Mouse (Mus musculus): Measurements from ENCODE around the gene Plxnc1. TPM values are rescaled to one million over a fixed set of nuclear protein-coding genes. Genes with fewer than 3 reads are reported as not detected.

Plxnc1 gene
- total and polyA plus RNA-seq, 2 experiments = 2.7 to 13.9 TPM

DNA sequence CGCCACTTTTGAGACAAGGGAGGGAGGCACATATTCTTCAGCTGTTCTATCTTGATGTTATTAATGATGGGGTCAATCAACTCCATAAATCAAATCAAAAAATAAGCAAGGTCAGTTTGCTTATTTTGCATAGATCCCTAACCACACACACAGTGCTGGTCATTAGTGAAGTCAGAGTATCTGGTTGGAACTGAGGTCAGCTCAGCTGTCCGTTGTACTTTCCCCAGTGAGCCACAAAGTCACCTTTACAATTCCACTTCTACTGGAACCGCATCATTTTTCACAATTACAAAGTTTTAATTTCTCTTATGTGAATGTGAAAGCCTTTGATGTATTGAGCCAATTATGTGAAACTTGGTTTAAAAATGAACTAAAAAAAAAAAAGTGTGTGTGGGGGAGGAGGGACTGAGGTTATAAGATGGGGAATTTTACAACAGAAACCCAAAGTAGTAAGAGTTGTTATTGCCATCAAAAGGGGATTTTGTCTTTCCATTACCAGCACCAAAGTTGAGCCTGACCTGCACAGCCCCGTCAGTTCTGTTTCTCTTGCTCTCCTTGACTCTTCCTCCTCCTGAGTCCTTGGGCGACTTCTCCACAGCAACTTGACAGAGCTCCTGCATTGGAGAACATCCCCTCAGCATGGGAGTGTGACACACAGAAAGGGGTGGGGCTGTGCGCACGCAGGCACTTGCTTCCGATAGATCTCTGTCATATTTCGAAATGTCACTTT, 80.3 kb downstream of the Plxnc1 start:
- Histone ChIP-seq H3K36me3 (ENCODE audit: control insufficient read depth, insufficient read depth, low read length) (no peaks in the 10 kb centered on the region; the same call in 1 of the 2 replicates), H3K79me2 (ENCODE audit: control insufficient read depth, insufficient read depth, low read length) (no peaks in the 10 kb centered on the region), H3K4me1 (ENCODE audit: control insufficient read depth, insufficient read depth, low read length) (no peaks in the 10 kb centered on the region), H3K4me3 (ENCODE audit: insufficient read depth, low read depth, low read length) (no peak overlapping the region), H3K9ac (ENCODE audit: low read depth, low read length) (no peak overlapping the region), H3K27me3 (ENCODE audit: control insufficient read depth, insufficient read depth, low read length) (no peaks in the 10 kb centered on the region; the same call in 1 of the 2 replicates), H3K27ac (replicated peaks; ENCODE audit: insufficient read depth, low read depth, low read length) (no peak overlapping the region)
- no peak for DNase-seq (ENCODE audit: extremely low read depth, low read depth, low spot score)
- WGBS = 84% methylated on average over 9 of the region's 9 CpGs
- TF ChIP-seq CTCF (IDR thresholded peaks at IDR 0.05; ENCODE audit: low read depth, low read length) = no peak
- TF ChIP-seq POLR2A (IDR thresholded peaks at IDR 0.05; ENCODE audit: extremely low read depth, insufficient read depth, low read length) = no peak

DNA sequence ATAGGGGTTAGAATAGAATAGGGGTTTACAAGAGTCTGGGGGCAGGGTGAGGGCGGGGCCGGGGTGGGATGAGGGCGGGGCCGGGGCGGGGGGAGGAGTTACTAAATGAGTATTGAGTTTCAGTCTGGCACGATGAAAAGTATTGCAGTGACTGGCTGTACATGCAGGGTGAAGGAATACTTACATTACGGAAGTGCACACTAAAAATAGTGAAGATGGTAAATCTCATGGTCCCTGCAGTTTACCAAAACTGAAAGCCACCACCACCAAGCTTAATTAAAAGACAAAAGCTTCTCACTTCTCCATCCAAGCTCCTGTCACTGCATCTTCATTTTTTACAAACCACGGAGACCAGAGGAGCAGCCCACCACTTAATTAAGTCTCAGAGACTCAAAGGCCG, 81.4 kb downstream of the Plxnc1 start:
- WGBS = 86% methylated on average over 9 of the region's 9 CpGs
- no peaks in the 10 kb centered on the region; the same call in 1 of the 2 replicates for H3K36me3 ChIP-seq (ENCODE audit: control insufficient read depth, insufficient read depth, low read length)
- H3K4me1 ChIP-seq (ENCODE audit: control insufficient read depth, insufficient read depth, low read length) = no peaks in the 10 kb centered on the region
- no peak for DNase-seq (ENCODE audit: extremely low read depth, low read depth, low spot score)
- no peaks in the 10 kb centered on the region; the same call in 1 of the 2 replicates for H3K27me3 ChIP-seq (ENCODE audit: control insufficient read depth, insufficient read depth, low read length)
- no peak overlapping the region for H3K4me3 ChIP-seq (ENCODE audit: insufficient read depth, low read depth, low read length)
- H3K79me2 ChIP-seq (ENCODE audit: control insufficient read depth, insufficient read depth, low read length) = no peaks in the 10 kb centered on the region
- H3K27ac ChIP-seq (replicated peaks; ENCODE audit: insufficient read depth, low read depth, low read length) = no peak overlapping the region
- TF ChIP-seq CTCF (IDR thresholded peaks at IDR 0.05; ENCODE audit: low read depth, low read length) = no peak
- TF ChIP-seq POLR2A (IDR thresholded peaks at IDR 0.05; ENCODE audit: extremely low read depth, insufficient read depth, low read length) = no peak
- no peak overlapping the region for H3K9ac ChIP-seq (ENCODE audit: low read depth, low read length)

DNA sequence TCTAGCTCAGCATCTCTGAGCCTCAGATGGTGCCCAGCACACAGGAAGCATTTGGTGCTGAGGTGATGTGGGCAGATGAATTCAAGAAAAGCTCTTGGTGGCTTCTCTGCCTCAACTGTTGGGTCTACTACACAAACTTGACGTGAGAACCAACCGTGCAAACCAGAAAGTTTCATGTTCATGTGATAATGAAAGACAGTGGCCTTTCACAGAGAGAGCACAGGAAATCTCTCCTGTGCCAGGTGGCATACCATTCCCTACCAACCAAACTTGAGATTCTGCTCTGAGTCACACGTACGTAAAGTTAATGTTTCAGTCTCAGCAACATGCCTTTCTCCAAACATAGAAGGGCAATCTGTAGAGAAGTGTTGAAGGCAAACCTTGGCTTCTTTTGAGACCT, 83.8 kb downstream of the Plxnc1 start:
- 97% methylated on average over 4 of the region's 4 CpGs for WGBS
- no peak overlapping the region for H3K4me3 ChIP-seq (ENCODE audit: insufficient read depth, low read depth, low read length)
- TF ChIP-seq POLR2A (IDR thresholded peaks at IDR 0.05; ENCODE audit: extremely low read depth, insufficient read depth, low read length) = no peak

DNA sequence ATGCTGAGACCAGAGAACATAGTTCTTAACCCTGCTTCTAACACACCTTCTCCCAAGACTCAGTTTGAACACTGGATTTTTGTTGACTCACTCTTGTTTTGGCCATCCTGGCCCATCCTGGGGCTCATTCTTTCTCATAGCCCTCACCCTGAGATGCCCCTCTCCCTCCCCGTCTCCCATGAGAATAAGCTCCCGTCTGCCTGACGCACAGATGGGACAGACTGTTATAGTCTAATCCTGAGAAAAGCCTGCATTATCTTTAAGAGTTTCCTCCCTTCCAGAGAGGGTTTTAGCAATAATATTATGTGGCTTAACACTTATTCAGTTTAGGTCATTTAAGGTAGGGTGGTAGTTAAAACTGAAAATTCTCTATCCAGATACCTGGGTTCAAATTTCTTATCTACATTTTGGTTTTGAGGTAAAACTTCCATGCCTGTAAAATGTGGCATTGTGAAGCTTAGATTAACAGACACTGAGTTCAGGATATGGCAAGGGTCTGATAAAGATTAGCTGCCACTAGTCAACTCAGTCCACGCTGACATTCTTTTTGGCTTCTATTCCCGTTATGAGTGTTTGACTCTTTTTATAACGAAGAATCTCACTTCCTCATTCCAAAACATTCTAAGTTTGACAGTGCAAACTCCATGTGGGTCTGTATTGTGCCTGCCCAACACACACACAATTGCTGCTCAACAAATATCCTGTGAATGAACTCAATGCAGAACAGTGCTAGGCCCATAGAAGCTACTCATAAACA, 86.2 kb downstream of the Plxnc1 start:
- Histone ChIP-seq H3K9ac (ENCODE audit: low read depth, low read length) (no peak overlapping the region), H3K4me1 (ENCODE audit: control insufficient read depth, insufficient read depth, low read length) (no peaks in the 10 kb centered on the region), H3K27ac (replicated peaks; ENCODE audit: insufficient read depth, low read depth, low read length) (no peak overlapping the region)

More for the DNA sequence above, 83.8 kb downstream of the Plxnc1 start:
- DNase-seq (ENCODE audit: extremely low read depth, low read depth, low spot score) = no peak
- no peak overlapping the region for H3K27ac ChIP-seq (replicated peaks; ENCODE audit: insufficient read depth, low read depth, low read length)
- H3K79me2 ChIP-seq (ENCODE audit: control insufficient read depth, insufficient read depth, low read length) = no peaks in the 10 kb centered on the region
- H3K9ac ChIP-seq (ENCODE audit: low read depth, low read length) = no peak overlapping the region
- H3K4me1 ChIP-seq (ENCODE audit: control insufficient read depth, insufficient read depth, low read length) = no peaks in the 10 kb centered on the region
- H3K36me3 ChIP-seq (ENCODE audit: control insufficient read depth, insufficient read depth, low read length) = no peaks in the 10 kb centered on the region
- no peaks in the 10 kb centered on the region for H3K27me3 ChIP-seq (ENCODE audit: control insufficient read depth, insufficient read depth, low read length)

DNA sequence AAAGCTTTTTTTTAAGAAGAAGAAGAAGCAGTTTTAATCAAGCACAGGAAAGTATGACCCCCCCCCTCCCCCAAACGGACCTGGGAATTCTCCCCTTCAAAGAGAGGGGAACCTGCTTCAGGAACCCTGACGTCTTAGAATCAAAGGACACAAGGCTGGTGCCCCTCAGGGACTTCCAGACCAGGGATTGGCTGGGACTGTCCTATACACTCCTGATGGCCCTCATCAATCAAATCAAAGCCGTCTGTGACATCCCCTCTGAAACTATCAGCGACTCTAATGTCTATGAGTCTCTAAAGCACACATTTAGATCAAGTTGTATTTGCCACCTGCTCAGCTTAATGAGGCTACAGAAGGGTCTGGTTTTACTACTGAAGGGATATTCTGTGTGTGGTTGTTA, 94.1 kb downstream of the Plxnc1 start:
- 52% methylated on average over 4 of the region's 4 CpGs for WGBS
- Histone ChIP-seq H3K4me3 (ENCODE audit: insufficient read depth, low read depth, low read length) (no peak overlapping the region), H3K36me3 (ENCODE audit: control insufficient read depth, insufficient read depth, low read length) (no peaks in the 10 kb centered on the region), H3K27ac (replicated peaks; ENCODE audit: insufficient read depth, low read depth, low read length) (no peak overlapping the region), H3K27me3 (ENCODE audit: control insufficient read depth, insufficient read depth, low read length) (no peaks in the 10 kb centered on the region), H3K4me1 (ENCODE audit: control insufficient read depth, insufficient read depth, low read length) (no peaks in the 10 kb centered on the region), H3K9ac (ENCODE audit: low read depth, low read length) (no peak overlapping the region), H3K79me2 (ENCODE audit: control insufficient read depth, insufficient read depth, low read length) (no peaks in the 10 kb centered on the region)
- no peak for TF ChIP-seq CTCF (IDR thresholded peaks at IDR 0.05; ENCODE audit: low read depth, low read length)
- TF ChIP-seq POLR2A (IDR thresholded peaks at IDR 0.05; ENCODE audit: extremely low read depth, insufficient read depth, low read length) = no peak
- DNase-seq (ENCODE audit: extremely low read depth, low read depth, low spot score) = no peak

More for the DNA sequence above, 86.2 kb downstream of the Plxnc1 start:
- Histone ChIP-seq H3K79me2 (ENCODE audit: control insufficient read depth, insufficient read depth, low read length) (no peaks in the 10 kb centered on the region), H3K4me3 (ENCODE audit: insufficient read depth, low read depth, low read length) (no peak overlapping the region), H3K27me3 (ENCODE audit: control insufficient read depth, insufficient read depth, low read length) (no peaks in the 10 kb centered on the region), H3K36me3 (ENCODE audit: control insufficient read depth, insufficient read depth, low read length) (no peaks in the 10 kb centered on the region)
- 79% methylated on average over 6 of the region's 6 CpGs for WGBS
- TF ChIP-seq CTCF (IDR thresholded peaks at IDR 0.05; ENCODE audit: low read depth, low read length) (no peak), POLR2A (IDR thresholded peaks at IDR 0.05; ENCODE audit: extremely low read depth, insufficient read depth, low read length) (no peak)
- no peak for DNase-seq (ENCODE audit: extremely low read depth, low read depth, low spot score)

DNA sequence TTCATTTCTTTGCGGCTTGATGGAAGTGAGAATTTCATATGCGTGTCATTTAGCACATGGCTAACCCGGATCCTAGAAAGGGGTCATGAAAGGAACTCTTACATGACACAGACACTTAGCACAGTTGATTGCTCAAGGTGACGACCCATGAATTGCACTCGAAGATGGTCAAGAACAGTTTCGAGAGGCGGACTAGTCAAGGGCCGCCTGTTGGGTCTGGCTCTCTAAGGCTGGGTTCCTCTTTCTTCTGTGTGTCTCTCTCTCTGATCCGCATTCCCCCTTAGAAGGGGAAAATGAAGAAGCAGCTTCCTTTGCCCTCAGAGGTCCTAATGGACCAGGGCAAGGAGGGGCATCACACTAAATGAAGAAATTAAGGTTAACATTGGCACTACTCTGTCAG, 94.7 kb downstream of the Plxnc1 start:
- WGBS = 85% methylated on average over 9 of the region's 9 CpGs
- H3K79me2 ChIP-seq (ENCODE audit: control insufficient read depth, insufficient read depth, low read length) = no peaks in the 10 kb centered on the region
- no peak for DNase-seq (ENCODE audit: extremely low read depth, low read depth, low spot score)
- TF ChIP-seq POLR2A (IDR thresholded peaks at IDR 0.05; ENCODE audit: extremely low read depth, insufficient read depth, low read length) (no peak), CTCF (IDR thresholded peaks at IDR 0.05; ENCODE audit: low read depth, low read length) (no peak)
- no peak overlapping the region for H3K27ac ChIP-seq (replicated peaks; ENCODE audit: insufficient read depth, low read depth, low read length)
- H3K27me3 ChIP-seq (ENCODE audit: control insufficient read depth, insufficient read depth, low read length) = no peaks in the 10 kb centered on the region
- H3K36me3 ChIP-seq (ENCODE audit: control insufficient read depth, insufficient read depth, low read length) = no peaks in the 10 kb centered on the region
- H3K4me3 ChIP-seq (ENCODE audit: insufficient read depth, low read depth, low read length) = no peak overlapping the region
- H3K9ac ChIP-seq (ENCODE audit: low read depth, low read length) = no peak overlapping the region
- H3K4me1 ChIP-seq (ENCODE audit: control insufficient read depth, insufficient read depth, low read length) = no peaks in the 10 kb centered on the region

All from liver, adult 2 months (tissue).